Mouse (Mus musculus) stomach, embryonic 16.5 days (tissue): ENCODE measurements around the gene Auts2. TPM values are rescaled to one million over a fixed set of nuclear protein-coding genes. Genes with fewer than 3 reads are reported as not detected.

ENCODE experiments used
- ATAC-seq: fragments of 200-750 bp; cut with Nextera tagmentation; 2 replicates; pipeline ENCODE4 v1.8.0; 2017; ENCODE audit warnings: moderate number of reproducible peaks, moderate TSS enrichment; ENCODE audit not compliant: insufficient read depth, low FRiP score
- H3K27ac ChIP-seq: fragments of 300-500 bp; sonication (generic); 2 replicates; pipeline ENCODE4 v1.5.1; 2014; ENCODE audit warnings: low read length
- H3K27me3 ChIP-seq: fragments of 300-500 bp; sonication (generic); 2 replicates; pipeline ENCODE4 v1.6.1; 2014; ENCODE audit warnings: low read length, control low read depth, mixed read lengths; ENCODE audit not compliant: control insufficient read depth, insufficient read depth
- H3K36me3 ChIP-seq: fragments of 300-500 bp; sonication (generic); 2 replicates; pipeline ENCODE4 v1.6.1; 2014; ENCODE audit warnings: low read length; ENCODE audit not compliant: control insufficient read depth, insufficient read depth
- H3K4me1 ChIP-seq: fragments of 300-500 bp; sonication (generic); 2 replicates; pipeline ENCODE4 v1.6.1; 2014; ENCODE audit warnings: low read length, control low read depth, mixed read lengths; ENCODE audit not compliant: control insufficient read depth, insufficient read depth
- H3K4me2 ChIP-seq: fragments of 300-500 bp; sonication (generic); 2 replicates; pipeline ENCODE4 v1.6.1; 2014; ENCODE audit warnings: low read depth, low read length, mixed read lengths
- H3K4me3 ChIP-seq: fragments of 300-500 bp; sonication (generic); replicated peaks from 2 replicates; pipeline ENCODE4 v1.5.1; 2014; ENCODE audit warnings: mild to moderate bottlenecking, low read length
- H3K9ac ChIP-seq: fragments of 300-500 bp; sonication (generic); 2 replicates; pipeline ENCODE4 v1.6.1; 2014; ENCODE audit warnings: low read length
- H3K9me3 ChIP-seq: fragments of 300-500 bp; sonication (generic); replicated peaks from 2 replicates; pipeline ENCODE4 v1.6.1; 2016; ENCODE audit warnings: low read length, control low read depth; ENCODE audit not compliant: control insufficient read depth
- WGBS: fragments of 180-500 bp; shearing (Covaris S2); extraction: QIAGEN DNeasy Blood & Tissue Kit; methylation state at CpG from one replicate; pipeline ENCODE4 v1.1.7; 2014; 5-methylcytosine and 5-hydroxymethylcytosine counted together
- polyA plus RNA-seq: library from polyadenylated mRNA; unstranded; fragments of >200 nt; fragmentation: Nextera tagmentation; extraction: Ambion mirVana; gene quantifications from 2 replicates; pipeline ENCODE4 v1.2.1, GENCODE M21; 2015

Auts2 gene
- polyA plus RNA-seq, 1 experiment from 2014 or later, result 20.1 TPM

DNA sequence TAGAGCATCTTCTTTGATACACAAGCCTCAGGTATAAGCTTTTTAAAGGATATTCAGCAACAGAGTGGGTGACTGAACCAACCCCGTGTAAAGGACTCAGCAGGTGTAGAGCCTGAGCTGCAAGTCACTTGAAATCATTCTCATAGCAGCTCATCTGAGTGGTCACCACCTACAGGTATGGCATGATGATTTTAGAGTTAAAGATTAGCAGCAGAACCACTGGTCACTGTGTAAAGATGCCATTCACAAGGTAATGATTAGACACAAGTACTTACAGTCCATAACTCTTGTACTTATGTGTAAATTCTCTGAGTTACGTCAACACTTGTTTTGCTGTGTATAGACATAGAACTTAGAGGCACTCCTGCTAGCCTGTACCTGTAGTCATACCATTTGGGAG, 327.0 kb downstream of the Auts2 start:
- Histone ChIP-seq H3K4me2 (no peak overlapping the region), H3K9ac (no peak overlapping the region), H3K27me3 (no peaks in the 10 kb centered on the region), H3K9me3 (no peaks in the 10 kb centered on the region), H3K4me3 (no peak overlapping the region), H3K27ac (no peak overlapping the region), H3K36me3 (no peaks in the 10 kb centered on the region), H3K4me1 (no peaks in the 10 kb centered on the region)
- WGBS, result 88% methylated on average over 2 of the region's 2 CpGs
- no peak for ATAC-seq

- H3K27me3 ChIP-seq, result no peaks in the 10 kb centered on the region
- H3K4me2 ChIP-seq, result no peak overlapping the region
- H3K27ac ChIP-seq, result no peak overlapping the region
- ATAC-seq, result no peak
- H3K9ac ChIP-seq, result no peak overlapping the region
- H3K4me1 ChIP-seq, result no peaks in the 10 kb centered on the region
- H3K9me3 ChIP-seq, result no peaks in the 10 kb centered on the region
- 70% methylated on average over 2 of the region's 2 CpGs for WGBS
- H3K36me3 ChIP-seq, result no peaks in the 10 kb centered on the region
- no peak overlapping the region for H3K4me3 ChIP-seq
Observed at GRCm38 (mm10) chr5:132212446-132212845, 330.7 kb downstream of the Auts2 start.

- H3K4me1 ChIP-seq, result no peaks in the 10 kb centered on the region
- no peak overlapping the region for H3K4me2 ChIP-seq
- H3K36me3 ChIP-seq, result no peaks in the 10 kb centered on the region
- H3K9me3 ChIP-seq, result no peaks in the 10 kb centered on the region
- H3K27ac ChIP-seq, result no peak overlapping the region
- no peak for ATAC-seq
- no peaks in the 10 kb centered on the region for H3K27me3 ChIP-seq
- H3K9ac ChIP-seq, result no peak overlapping the region
- H3K4me3 ChIP-seq, result no peak overlapping the region
Observed at GRCm38 (mm10) chr5:132209694-132210093, 333.4 kb downstream of the Auts2 start.

DNA sequence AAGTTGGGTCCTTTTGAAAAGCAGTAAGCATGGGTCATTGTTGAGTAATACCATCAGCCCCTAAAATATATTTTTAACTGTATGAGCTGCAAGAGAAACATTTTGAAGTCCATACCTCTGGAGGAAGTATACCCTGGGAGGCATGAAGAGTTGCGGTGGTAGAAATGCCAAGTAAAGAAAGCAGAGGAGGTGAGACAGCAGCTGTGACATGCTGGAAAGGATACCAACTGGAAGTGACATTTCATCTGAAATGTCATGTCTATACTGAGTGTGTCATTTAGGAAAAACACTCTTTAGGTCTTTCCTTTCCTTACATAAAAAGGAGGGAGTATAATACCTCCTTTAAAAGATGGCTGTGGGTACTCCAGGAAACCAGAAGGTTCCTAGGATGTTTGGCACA, 336.9 kb downstream of the Auts2 start:
- Histone ChIP-seq H3K27ac (no peak overlapping the region), H3K4me3 (no peak overlapping the region), H3K27me3 (no peaks in the 10 kb centered on the region), H3K36me3 (no peaks in the 10 kb centered on the region), H3K9ac (no peak overlapping the region), H3K4me2 (no peak overlapping the region), H3K9me3 (no peaks in the 10 kb centered on the region), H3K4me1 (peaks cover 6% of the 10 kb centered on the region)
- ATAC-seq, result no peak
- WGBS, result 98% methylated on average over 1 of the region's 1 CpGs

DNA sequence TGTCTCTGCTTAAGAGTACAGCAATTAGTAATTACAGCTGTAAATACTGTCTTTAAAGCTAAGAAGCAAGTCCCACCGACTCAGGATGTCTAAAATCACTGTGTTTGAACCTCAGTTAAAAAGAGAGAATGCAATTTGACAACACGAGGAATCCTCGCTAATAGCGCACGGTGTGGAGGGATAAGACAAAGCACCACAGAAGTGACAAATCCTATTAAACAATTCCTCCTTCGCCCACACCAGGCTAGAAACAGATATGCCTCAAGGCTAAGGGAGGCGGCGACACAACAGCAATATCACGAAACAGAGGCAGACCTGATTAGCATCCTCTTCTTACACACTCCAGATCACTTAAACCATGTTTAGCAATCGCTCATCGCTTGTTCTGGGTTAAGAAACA, 339.3 kb downstream of the Auts2 start:
- H3K9ac ChIP-seq, result no peak overlapping the region
- 76% methylated on average over 11 of the region's 11 CpGs for WGBS
- no peaks in the 10 kb centered on the region for H3K27me3 ChIP-seq
- no peak overlapping the region for H3K27ac ChIP-seq
- no peaks in the 10 kb centered on the region for H3K36me3 ChIP-seq
- H3K4me2 ChIP-seq, result no peak overlapping the region
- ATAC-seq, result no peak
- H3K4me3 ChIP-seq, result no peak overlapping the region
- H3K4me1 ChIP-seq, result peaks cover 18% of the 10 kb centered on the region
- no peaks in the 10 kb centered on the region for H3K9me3 ChIP-seq

GRCm38 (mm10) chr5:132201077-132201645, 342.0 kb downstream of the Auts2 start:
- Histone ChIP-seq H3K4me1 (peaks cover 18% of the 10 kb centered on the region), H3K27ac (peak overlapping the region; percentile 55; the same call in 1 of the 2 replicates), H3K4me2 (no peak overlapping the region; the same call in 1 of the 2 replicates), H3K27me3 (no peaks in the 10 kb centered on the region), H3K4me3 (no peak overlapping the region), H3K36me3 (no peaks in the 10 kb centered on the region), H3K9me3 (no peaks in the 10 kb centered on the region), H3K9ac (no peak overlapping the region)
- WGBS, result 29% methylated on average over 4 of the region's 4 CpGs
- no peak; the same call in 1 of the 2 replicates for ATAC-seq

DNA sequence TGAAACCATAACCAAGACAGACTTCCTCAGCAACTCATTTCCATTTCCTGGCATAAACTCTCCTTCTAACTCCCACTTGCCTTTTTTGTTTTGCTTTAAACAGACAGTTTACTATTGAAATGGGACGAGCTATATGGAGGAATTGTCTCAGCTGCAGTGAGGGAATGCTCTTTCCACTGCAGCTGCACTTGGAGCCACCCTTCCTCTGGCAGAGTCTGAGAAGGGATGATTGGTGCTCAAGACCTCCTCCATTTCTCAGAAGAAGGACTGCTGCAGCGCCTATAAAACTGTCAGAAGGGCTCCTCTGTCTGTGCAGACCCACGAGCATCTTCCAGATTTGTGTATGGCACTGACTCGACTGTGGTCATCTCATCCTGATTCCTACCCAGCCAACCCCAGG, 342.5 kb downstream of the Auts2 start:
- WGBS, result 27% methylated on average over 4 of the region's 4 CpGs
- ATAC-seq, result no peak
- Histone ChIP-seq H3K4me1 (peaks cover 18% of the 10 kb centered on the region), H3K4me2 (peak overlapping the region; percentile 12; the same call in 1 of the 2 replicates), H3K4me3 (no peak overlapping the region), H3K9me3 (no peaks in the 10 kb centered on the region), H3K27me3 (no peaks in the 10 kb centered on the region), H3K27ac (peak overlapping the region; percentile 55; the same call in 1 of the 2 replicates), H3K36me3 (no peaks in the 10 kb centered on the region), H3K9ac (no peak overlapping the region)

- H3K27me3 ChIP-seq, result no peaks in the 10 kb centered on the region
- WGBS, result 16% methylated on average over 6 of the region's 6 CpGs
- peak overlapping the region; percentile 20; the same call in 1 of the 2 replicates for H3K4me2 ChIP-seq
- H3K4me1 ChIP-seq, result peaks cover 14% of the 10 kb centered on the region
- no peak for ATAC-seq
- 0 out of 2 replicates have a peak overlapping the region, but pooled peaks have one; percentile 20 for H3K9ac ChIP-seq
- 0 out of 2 replicates have a peak overlapping the region, but pooled peaks have one; percentile 14 for H3K27ac ChIP-seq
- H3K9me3 ChIP-seq, result no peaks in the 10 kb centered on the region
- H3K4me3 ChIP-seq, result no peak overlapping the region
- H3K36me3 ChIP-seq, result no peaks in the 10 kb centered on the region
Observed at GRCm38 (mm10) chr5:132195048-132195533, 348.1 kb downstream of the Auts2 start.

- Histone ChIP-seq H3K27me3 (no peaks in the 10 kb centered on the region), H3K27ac (no peak overlapping the region), H3K9ac (no peak overlapping the region), H3K4me2 (no peak overlapping the region), H3K4me1 (peaks cover 15% of the 10 kb centered on the region), H3K9me3 (no peaks in the 10 kb centered on the region), H3K36me3 (no peaks in the 10 kb centered on the region), H3K4me3 (no peak overlapping the region)
- WGBS, result 59% methylated on average over 4 of the region's 4 CpGs
- ATAC-seq, result no peak
Observed at GRCm38 (mm10) chr5:132190190-132190589, 353.0 kb downstream of the Auts2 start.
